Mouse (Mus musculus): ENCODE data around the gene Mutyh. TPM values are rescaled to one million over a fixed set of nuclear protein-coding genes. Genes with fewer than 3 reads are reported as not detected.

Gene Mutyh
- 20.1 and 20.7 TPM in 2 replicates for polyA plus RNA-seq (2016; fragmentation: Nextera tagmentation; extraction: Ambion mirVana)

DNA sequence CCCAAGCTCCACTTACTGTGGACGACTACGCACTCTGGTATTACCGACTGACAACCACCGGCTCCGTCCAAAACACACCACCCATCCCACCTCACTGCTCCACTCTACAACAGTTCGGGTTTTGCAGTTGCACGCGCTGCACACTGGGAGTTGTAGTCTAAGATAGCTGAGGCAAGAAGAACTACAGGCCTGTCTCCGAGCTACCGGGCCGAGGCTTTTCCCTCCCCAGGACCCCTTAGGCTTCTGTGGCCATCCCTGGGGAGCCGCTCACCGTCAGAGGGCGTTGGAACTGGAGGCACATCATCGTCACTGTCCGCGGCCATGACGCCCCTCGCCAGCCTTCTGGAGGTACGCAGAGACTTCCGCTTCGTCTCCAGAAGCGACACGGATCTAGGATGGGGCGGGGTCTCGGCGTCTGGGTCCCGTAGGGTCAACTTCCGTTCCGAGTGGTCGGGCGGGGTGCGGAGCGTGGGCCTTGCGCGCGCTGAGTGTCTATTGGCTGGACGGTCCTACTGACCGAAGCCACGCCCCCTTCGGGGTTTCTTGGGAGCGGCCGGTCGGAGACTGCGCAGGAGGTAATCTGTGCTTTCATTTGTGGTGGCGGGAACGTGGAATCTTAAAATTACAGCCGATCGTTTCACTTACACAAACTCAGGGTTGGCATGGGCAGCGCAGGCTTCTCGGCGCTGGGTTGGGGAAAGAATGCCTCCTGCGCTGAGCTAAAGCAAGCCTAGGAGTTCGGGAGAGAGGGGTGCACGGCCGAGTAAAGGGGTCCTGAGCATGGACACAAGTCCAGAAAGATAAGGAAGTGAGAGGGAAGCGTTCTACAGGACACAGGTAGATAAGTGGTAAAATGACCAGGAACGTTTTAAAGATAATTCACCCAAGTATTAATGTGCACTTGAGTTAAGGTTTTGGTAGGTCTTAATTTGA is at the start of gene Mutyh, which contains the start of gene Toe1:
Gene Mutyh, plus strand, starts transcription at position 527 of the 933 bp plus-strand sequence.
Gene Toe1, minus strand, starts transcription at position 444 of the 933 bp plus-strand sequence.
- H3K4me1 ChIP-seq, result peaks cover 9% of the 10 kb centered on the region
- H3K36me3 ChIP-seq, result peaks cover 33% of the 10 kb centered on the region
- H3K27me3 ChIP-seq, result no peaks in the 10 kb centered on the region
- peak; percentile 97 for ATAC-seq (ENCODE audit: insufficient number of reproducible peaks, insufficient read depth, low FRiP score, low TSS enrichment)
- peak within 1 kb of the TSS; percentile 68 for H3K9ac ChIP-seq
- H3K9me3 ChIP-seq, result no peaks in the 10 kb centered on the region
- H3K4me3 ChIP-seq, result peak within 1 kb of the TSS; percentile 68
- peak within 1 kb of the TSS; percentile 82 for H3K27ac ChIP-seq
- WGBS, result under 1% methylated on average over 58 of the region's 58 CpGs
- H3K4me2 ChIP-seq (replicated peaks), result peak within 1 kb of the TSS; percentile 66

- Histone ChIP-seq H3K4me3 (no peak overlapping the region), H3K27me3 (no peaks in the 10 kb centered on the region), H3K9ac (no peak overlapping the region), H3K4me2 (replicated peaks) (no peak overlapping the region), H3K4me1 (no peaks in the 10 kb centered on the region), H3K27ac (no peak overlapping the region), H3K9me3 (no peaks in the 10 kb centered on the region), H3K36me3 (no peaks in the 10 kb centered on the region)
- 77% methylated on average over 2 of the region's 2 CpGs for WGBS
- ATAC-seq (ENCODE audit: insufficient number of reproducible peaks, insufficient read depth, low FRiP score, low TSS enrichment), result no peak
These were observed 45.6 kb upstream of the Mutyh start for GRCm38 (mm10) chr4:116761914-116762313.

- H3K4me3 ChIP-seq, result no peak overlapping the region
- no peaks in the 10 kb centered on the region for H3K27me3 ChIP-seq
- WGBS, result 86% methylated on average over 5 of the region's 5 CpGs
- H3K27ac ChIP-seq, result no peak overlapping the region
- no peaks in the 10 kb centered on the region for H3K36me3 ChIP-seq
- no peaks in the 10 kb centered on the region for H3K9me3 ChIP-seq
- no peaks in the 10 kb centered on the region for H3K4me1 ChIP-seq
- H3K9ac ChIP-seq, result no peak overlapping the region
- H3K4me2 ChIP-seq (replicated peaks), result no peak overlapping the region
- ATAC-seq (ENCODE audit: insufficient number of reproducible peaks, insufficient read depth, low FRiP score, low TSS enrichment), result no peak
These were observed 43.5 kb upstream of the Mutyh start for GRCm38 (mm10) chr4:116764001-116764400.

GRCm38 (mm10) chr4:116768510-116768909 is 39.0 kb upstream of the Mutyh start:
- H3K4me1 ChIP-seq, result no peaks in the 10 kb centered on the region
- H3K4me2 ChIP-seq (replicated peaks), result no peak overlapping the region
- WGBS, result 87% methylated on average over 5 of the region's 5 CpGs
- no peak overlapping the region for H3K27ac ChIP-seq
- H3K27me3 ChIP-seq, result no peaks in the 10 kb centered on the region
- no peaks in the 10 kb centered on the region for H3K36me3 ChIP-seq
- no peak for ATAC-seq (ENCODE audit: insufficient number of reproducible peaks, insufficient read depth, low FRiP score, low TSS enrichment)
- H3K4me3 ChIP-seq, result no peak overlapping the region
- no peaks in the 10 kb centered on the region for H3K9me3 ChIP-seq
- H3K9ac ChIP-seq, result no peak overlapping the region

DNA sequence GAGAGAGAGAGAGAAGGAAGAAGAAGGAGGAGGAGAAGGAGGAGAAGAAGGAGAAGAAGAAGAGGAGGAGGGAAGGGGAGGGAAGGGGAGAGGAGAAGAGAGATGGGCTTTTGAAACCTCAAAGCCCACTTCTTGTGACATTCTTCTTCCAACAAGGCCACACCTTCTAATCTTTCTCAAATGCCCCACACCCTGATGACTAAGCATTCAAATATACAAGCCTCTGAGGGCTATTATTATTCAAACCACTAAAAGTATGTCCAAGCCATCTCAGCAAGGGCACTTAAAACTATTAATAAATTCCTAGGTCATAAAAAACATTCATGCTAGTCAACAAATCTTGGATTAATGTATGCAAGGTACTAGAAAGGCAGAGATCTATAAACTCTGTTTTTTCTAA is 38.5 kb upstream of the Mutyh start:
- no peaks in the 10 kb centered on the region for H3K27me3 ChIP-seq
- H3K9ac ChIP-seq, result no peak overlapping the region
- no peak overlapping the region for H3K27ac ChIP-seq
- H3K4me3 ChIP-seq, result no peak overlapping the region
- no peaks in the 10 kb centered on the region for H3K9me3 ChIP-seq
- no peaks in the 10 kb centered on the region for H3K4me1 ChIP-seq
- no peaks in the 10 kb centered on the region for H3K36me3 ChIP-seq
- no peak overlapping the region for H3K4me2 ChIP-seq (replicated peaks)
- no peak for ATAC-seq (ENCODE audit: insufficient number of reproducible peaks, insufficient read depth, low FRiP score, low TSS enrichment)

- H3K9ac ChIP-seq, result no peak overlapping the region
- no peaks in the 10 kb centered on the region for H3K9me3 ChIP-seq
- H3K27ac ChIP-seq, result no peak overlapping the region
- no peak overlapping the region for H3K4me3 ChIP-seq
- no peaks in the 10 kb centered on the region for H3K36me3 ChIP-seq
- no peak overlapping the region for H3K4me2 ChIP-seq (replicated peaks)
- no peaks in the 10 kb centered on the region for H3K4me1 ChIP-seq
- WGBS, result 93% methylated on average over 5 of the region's 5 CpGs
- H3K27me3 ChIP-seq, result no peaks in the 10 kb centered on the region
- no peak for ATAC-seq (ENCODE audit: insufficient number of reproducible peaks, insufficient read depth, low FRiP score, low TSS enrichment)
These were observed 31.1 kb upstream of the Mutyh start for GRCm38 (mm10) chr4:116776391-116776790.

DNA sequence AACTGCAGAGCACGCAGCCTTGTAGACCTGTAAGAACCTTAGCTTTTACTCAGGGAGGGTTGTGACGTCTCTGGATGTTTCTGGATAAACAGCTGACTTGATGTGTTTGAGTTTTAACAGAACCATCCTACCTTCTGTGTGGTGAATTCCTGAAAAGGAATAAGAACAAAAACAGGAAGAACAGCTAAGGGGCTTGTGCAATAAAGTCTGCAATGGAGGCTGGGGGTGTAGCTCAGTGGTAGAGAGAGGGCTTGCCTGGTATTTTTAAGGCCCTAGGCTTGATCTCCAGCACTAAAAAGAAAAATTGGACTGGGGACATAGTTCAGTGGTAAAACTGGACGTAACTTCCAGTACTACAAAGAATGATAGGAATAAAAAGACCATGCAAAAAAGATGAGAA is 30.4 kb upstream of the Mutyh start:
- 84% methylated on average over 3 of the region's 3 CpGs for WGBS
- H3K4me2 ChIP-seq (replicated peaks), result no peak overlapping the region
- no peak for ATAC-seq (ENCODE audit: insufficient number of reproducible peaks, insufficient read depth, low FRiP score, low TSS enrichment)

DNA sequence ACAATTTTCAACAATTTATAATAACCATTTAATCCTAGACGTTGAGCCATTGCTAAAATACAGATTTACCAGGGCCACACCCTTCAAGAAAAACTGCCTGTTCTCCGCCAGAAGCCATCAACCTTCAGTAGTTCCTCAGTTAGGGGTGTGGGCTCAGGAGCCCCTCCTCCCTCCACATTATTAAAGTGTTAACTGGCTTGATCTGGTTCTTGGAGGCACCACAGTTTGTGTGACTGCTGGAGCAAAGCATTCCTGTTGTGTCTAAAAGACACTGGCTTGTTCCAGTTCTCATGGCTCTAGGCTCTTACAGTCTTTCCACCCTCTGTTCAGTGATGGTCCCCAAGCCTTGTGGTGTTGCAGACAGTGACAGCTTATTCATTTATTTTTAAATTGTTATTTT is 27.0 kb upstream of the Mutyh start:
- no peak overlapping the region for H3K27ac ChIP-seq
- H3K9ac ChIP-seq, result no peak overlapping the region
- no peak overlapping the region for H3K4me2 ChIP-seq (replicated peaks)
- no peaks in the 10 kb centered on the region for H3K4me1 ChIP-seq
- H3K4me3 ChIP-seq, result no peak overlapping the region
- H3K36me3 ChIP-seq, result no peaks in the 10 kb centered on the region
- 81% methylated on average over 2 of the region's 2 CpGs for WGBS
- no peaks in the 10 kb centered on the region for H3K27me3 ChIP-seq
- no peak for ATAC-seq (ENCODE audit: insufficient number of reproducible peaks, insufficient read depth, low FRiP score, low TSS enrichment)
- no peaks in the 10 kb centered on the region for H3K9me3 ChIP-seq

More for the DNA sequence above, 30.4 kb upstream of the Mutyh start:
- H3K9ac ChIP-seq, result no peak overlapping the region
- H3K36me3 ChIP-seq, result no peaks in the 10 kb centered on the region
- no peaks in the 10 kb centered on the region for H3K4me1 ChIP-seq
- no peaks in the 10 kb centered on the region for H3K27me3 ChIP-seq
- H3K9me3 ChIP-seq, result no peaks in the 10 kb centered on the region
- H3K4me3 ChIP-seq, result no peak overlapping the region
- H3K27ac ChIP-seq, result no peak overlapping the region

- WGBS, result 50% methylated on average over 2 of the region's 2 CpGs
- H3K9ac ChIP-seq, result no peak overlapping the region
These were observed 26.2 kb upstream of the Mutyh start for GRCm38 (mm10) chr4:116781366-116781765.

DNA sequence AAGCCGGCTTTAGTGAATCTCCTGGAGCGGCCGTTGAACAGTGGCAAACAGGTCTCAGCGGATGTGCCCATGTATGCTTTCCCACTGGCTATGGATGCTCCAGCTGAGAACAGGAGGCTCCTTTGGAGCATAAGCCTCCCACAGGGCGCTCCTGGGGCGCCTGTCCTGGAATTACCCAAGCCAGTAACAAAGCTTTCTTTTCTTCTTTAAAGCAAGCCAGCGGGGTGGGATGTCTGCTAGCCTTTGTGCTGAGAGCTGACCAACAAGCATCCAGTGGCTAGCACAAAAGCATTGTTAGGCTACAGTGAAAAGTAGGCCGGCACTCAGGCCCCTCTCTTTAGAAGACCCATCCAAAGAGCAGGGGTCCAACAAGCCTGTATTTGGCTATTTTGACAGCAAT is 25.4 kb upstream of the Mutyh start:
- WGBS, result 15% methylated on average over 8 of the region's 8 CpGs
- no peak overlapping the region for H3K27ac ChIP-seq
- ATAC-seq (ENCODE audit: insufficient number of reproducible peaks, insufficient read depth, low FRiP score, low TSS enrichment), result no peak

More at GRCm38 (mm10) chr4:116781366-116781765, 26.2 kb upstream of the Mutyh start:
- no peaks in the 10 kb centered on the region for H3K4me1 ChIP-seq
- no peak for ATAC-seq (ENCODE audit: insufficient number of reproducible peaks, insufficient read depth, low FRiP score, low TSS enrichment)
- no peak overlapping the region for H3K27ac ChIP-seq
- H3K4me3 ChIP-seq, result no peak overlapping the region
- no peak overlapping the region for H3K4me2 ChIP-seq (replicated peaks)
- H3K9me3 ChIP-seq, result no peaks in the 10 kb centered on the region
- H3K36me3 ChIP-seq, result no peaks in the 10 kb centered on the region
- no peaks in the 10 kb centered on the region for H3K27me3 ChIP-seq

GRCm38 (mm10) chr4:116786587-116786986 is 20.9 kb upstream of the Mutyh start:
- ATAC-seq (ENCODE audit: insufficient number of reproducible peaks, insufficient read depth, low FRiP score, low TSS enrichment), result no peak
- H3K4me2 ChIP-seq (replicated peaks), result no peak overlapping the region
- H3K27me3 ChIP-seq, result no peaks in the 10 kb centered on the region
- no peaks in the 10 kb centered on the region for H3K9me3 ChIP-seq
- H3K9ac ChIP-seq, result no peak overlapping the region
- no peaks in the 10 kb centered on the region for H3K36me3 ChIP-seq
- H3K27ac ChIP-seq, result no peak overlapping the region
- H3K4me3 ChIP-seq, result no peak overlapping the region
- WGBS, result 100% methylated on average over 1 of the region's 1 CpGs
- H3K4me1 ChIP-seq, result 0 out of 2 replicates have a peak, but pooled peaks cover 4% of the 10 kb centered on the region

More for the DNA sequence above, 25.4 kb upstream of the Mutyh start:
- Histone ChIP-seq H3K9ac (no peak overlapping the region), H3K4me1 (no peaks in the 10 kb centered on the region), H3K4me3 (no peak overlapping the region), H3K36me3 (no peaks in the 10 kb centered on the region), H3K9me3 (no peaks in the 10 kb centered on the region), H3K27me3 (no peaks in the 10 kb centered on the region), H3K4me2 (replicated peaks) (no peak overlapping the region)

Data from embryonic facial prominence, embryonic 12.5 days (tissue).